Mouse (Mus musculus): ENCODE measurements around the gene Tas2r102. TPM values are rescaled to one million over a fixed set of nuclear protein-coding genes. Genes with fewer than 3 reads are reported as not detected.

The Tas2r102 gene
- total RNA-seq (2014; fragmentation: Nextera tagmentation) (not detected in 2 replicates), total RNA-seq (2017) (not detected in 2 replicates)

DNA sequence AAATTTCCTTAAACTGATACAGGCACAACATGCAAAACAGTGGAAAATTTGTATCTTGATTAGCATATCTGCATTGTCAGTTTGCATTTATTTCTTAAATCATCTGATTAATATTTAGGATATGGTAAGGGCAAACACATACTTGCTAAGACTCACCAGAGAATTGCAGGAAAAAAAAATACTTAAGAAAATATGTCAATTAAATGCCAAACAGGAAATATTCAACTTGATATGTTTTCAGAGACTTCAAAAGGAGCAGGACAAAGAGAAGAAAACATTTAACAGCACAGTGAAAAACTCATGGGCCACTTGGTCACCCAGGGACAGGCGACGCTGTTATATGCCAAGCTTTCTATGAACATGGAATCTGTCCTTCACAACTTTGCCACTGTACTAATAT is at the start of gene Tas2r102:
Gene Tas2r102, plus strand, starts transcription at position 301 of the 400 bp plus-strand sequence.
- ATAC-seq (replicated peaks; ENCODE audit: poor library complexity, severe bottlenecking) = no peak

GRCm38 (mm10) chr6:132737935-132738334 is 24.0 kb upstream of the Tas2r102 start, which contains the start of gene Tas2r115:
Gene Tas2r115 (minus strand): TSS chr6:132738035.
- no peak for ATAC-seq (replicated peaks; ENCODE audit: poor library complexity, severe bottlenecking)

- no peak for ATAC-seq (replicated peaks; ENCODE audit: poor library complexity, severe bottlenecking)
Observed at GRCm38 (mm10) chr6:132750206-132750605, 11.7 kb upstream of the Tas2r102 start.

GRCm38 (mm10) chr6:132754430-132754829 is 7.5 kb upstream of the Tas2r102 start, which contains the start of gene Tas2r124:
Gene Tas2r124 (plus strand): TSS chr6:132754730.
- ATAC-seq (replicated peaks; ENCODE audit: poor library complexity, severe bottlenecking) = no peak

DNA sequence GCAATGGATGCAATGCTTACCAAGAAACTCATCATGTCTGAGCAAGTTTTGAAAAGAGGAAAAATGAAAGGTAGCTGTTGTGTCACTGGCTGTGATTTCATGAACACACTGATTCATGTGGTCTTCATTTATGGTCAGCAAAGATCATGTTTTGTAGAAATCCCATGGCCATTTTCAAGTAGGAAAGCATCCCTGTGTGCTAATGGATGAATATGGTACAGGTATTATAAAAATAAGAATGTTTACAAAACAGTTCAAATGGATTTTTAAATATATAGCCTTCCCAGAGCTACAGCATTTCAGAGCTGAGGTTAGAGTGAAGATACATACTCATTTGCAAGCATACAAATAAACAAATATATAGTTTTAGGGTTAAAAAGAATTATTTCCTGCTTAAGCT is 16.1 kb downstream of the Tas2r102 start, which contains the start of gene Tas2r136:
Gene Tas2r136, minus strand, starts transcription at position 101 of the 400 bp plus-strand sequence.
- ATAC-seq (replicated peaks; ENCODE audit: poor library complexity, severe bottlenecking) = no peak

GRCm38 (mm10) chr6:132795393-132795792 is 33.5 kb downstream of the Tas2r102 start:
- ATAC-seq (replicated peaks; ENCODE audit: poor library complexity, severe bottlenecking) = no peak

GRCm38 (mm10) chr6:132802518-132802917 is 40.6 kb downstream of the Tas2r102 start, which contains the start of gene Tas2r117:
Gene Tas2r117 (plus strand): TSS chr6:132802818.
- no peak for ATAC-seq (replicated peaks; ENCODE audit: poor library complexity, severe bottlenecking)

Other genes with a start within 250 kb of the Tas2r102 start
- not detected in 2 replicates for gene Prh1, start 192.3 kb upstream of the Tas2r102 start, total RNA-seq (2014; fragmentation: Nextera tagmentation)
- gene Prh1, start 192.3 kb upstream of the Tas2r102 start, total RNA-seq (2017) = not detected in 2 replicates
- not detected in 2 replicates for gene Prp2, start 166.2 kb upstream of the Tas2r102 start, total RNA-seq (2014; fragmentation: Nextera tagmentation)
- not detected in 2 replicates for gene Prp2, start 166.2 kb upstream of the Tas2r102 start, total RNA-seq (2017)
- not detected in 2 replicates for gene A630073D07Rik, start 110.6 kb upstream of the Tas2r102 start, total RNA-seq (2014; fragmentation: Nextera tagmentation)
- gene A630073D07Rik, start 110.6 kb upstream of the Tas2r102 start, total RNA-seq (2017) = not detected in 2 replicates
- not detected in 2 replicates for gene Tas2r120, start 105.2 kb upstream of the Tas2r102 start, total RNA-seq (2014; fragmentation: Nextera tagmentation)
- not detected in 2 replicates for gene Tas2r120, start 105.2 kb upstream of the Tas2r102 start, total RNA-seq (2017)
- gene Tas2r121, start 61.1 kb upstream of the Tas2r102 start, total RNA-seq (2014; fragmentation: Nextera tagmentation) = not detected in 2 replicates
- not detected in 2 replicates for gene Tas2r121, start 61.1 kb upstream of the Tas2r102 start, total RNA-seq (2017)
- not detected in 2 replicates for gene Tas2r122, start 50.2 kb upstream of the Tas2r102 start, total RNA-seq (2014; fragmentation: Nextera tagmentation)
- not detected in 2 replicates for gene Tas2r122, start 50.2 kb upstream of the Tas2r102 start, total RNA-seq (2017)
- gene Tas2r115, start 24.1 kb upstream of the Tas2r102 start, total RNA-seq (2014; fragmentation: Nextera tagmentation) = not detected in 2 replicates
- gene Tas2r115, start 24.1 kb upstream of the Tas2r102 start, total RNA-seq (2017) = not detected in 2 replicates
- gene Tas2r124, start 7.4 kb upstream of the Tas2r102 start, total RNA-seq (2014; fragmentation: Nextera tagmentation) = not detected in 2 replicates
- gene Tas2r124, start 7.4 kb upstream of the Tas2r102 start, total RNA-seq (2017) = not detected in 2 replicates
- gene Tas2r136, start 16.0 kb downstream of the Tas2r102 start, total RNA-seq (2014; fragmentation: Nextera tagmentation) = not detected in 2 replicates
- not detected in 2 replicates for gene Tas2r136, start 16.0 kb downstream of the Tas2r102 start, total RNA-seq (2017)
- gene Tas2r117, start 40.7 kb downstream of the Tas2r102 start, total RNA-seq (2014; fragmentation: Nextera tagmentation) = not detected in 2 replicates
- gene Tas2r117, start 40.7 kb downstream of the Tas2r102 start, total RNA-seq (2017) = not detected in 2 replicates
- not detected in 2 replicates for gene Tas2r123, start 85.0 kb downstream of the Tas2r102 start, total RNA-seq (2014; fragmentation: Nextera tagmentation)
- gene Tas2r123, start 85.0 kb downstream of the Tas2r102 start, total RNA-seq (2017) = not detected in 2 replicates
- not detected in 2 replicates for gene Tas2r116, start 93.3 kb downstream of the Tas2r102 start, total RNA-seq (2014; fragmentation: Nextera tagmentation)
- not detected in 2 replicates for gene Tas2r116, start 93.3 kb downstream of the Tas2r102 start, total RNA-seq (2017)
- gene Tas2r110, start 105.9 kb downstream of the Tas2r102 start, total RNA-seq (2014; fragmentation: Nextera tagmentation) = not detected in 2 replicates
- gene Tas2r110, start 105.9 kb downstream of the Tas2r102 start, total RNA-seq (2017) = not detected in 2 replicates
- gene Tas2r113, start 130.9 kb downstream of the Tas2r102 start, total RNA-seq (2014; fragmentation: Nextera tagmentation) = not detected in 2 replicates
- not detected in 2 replicates for gene Tas2r113, start 130.9 kb downstream of the Tas2r102 start, total RNA-seq (2017)
- gene Tas2r125, start 147.5 kb downstream of the Tas2r102 start, total RNA-seq (2014; fragmentation: Nextera tagmentation) = not detected in 2 replicates
- not detected in 2 replicates for gene Tas2r125, start 147.5 kb downstream of the Tas2r102 start, total RNA-seq (2017)
- not detected in 2 replicates for gene Tas2r129, start 189.0 kb downstream of the Tas2r102 start, total RNA-seq (2014; fragmentation: Nextera tagmentation)
- not detected in 2 replicates for gene Tas2r129, start 189.0 kb downstream of the Tas2r102 start, total RNA-seq (2017)
- gene Tas2r131, start 195.8 kb downstream of the Tas2r102 start, total RNA-seq (2014; fragmentation: Nextera tagmentation) = not detected in 2 replicates
- gene Tas2r131, start 195.8 kb downstream of the Tas2r102 start, total RNA-seq (2017) = not detected in 2 replicates
- not detected in 2 replicates for gene Tas2r109, start 218.8 kb downstream of the Tas2r102 start, total RNA-seq (2014; fragmentation: Nextera tagmentation)
- gene Tas2r109, start 218.8 kb downstream of the Tas2r102 start, total RNA-seq (2017) = not detected in 2 replicates